Mouse (Mus musculus): Measurements from ENCODE around the gene Baz2b. TPM values are rescaled to one million over a fixed set of nuclear protein-coding genes. Genes with fewer than 3 reads are reported as not detected.

Gene Baz2b
- polyA plus RNA-seq, 1 experiment from 2014 or later = 108 TPM

DNA sequence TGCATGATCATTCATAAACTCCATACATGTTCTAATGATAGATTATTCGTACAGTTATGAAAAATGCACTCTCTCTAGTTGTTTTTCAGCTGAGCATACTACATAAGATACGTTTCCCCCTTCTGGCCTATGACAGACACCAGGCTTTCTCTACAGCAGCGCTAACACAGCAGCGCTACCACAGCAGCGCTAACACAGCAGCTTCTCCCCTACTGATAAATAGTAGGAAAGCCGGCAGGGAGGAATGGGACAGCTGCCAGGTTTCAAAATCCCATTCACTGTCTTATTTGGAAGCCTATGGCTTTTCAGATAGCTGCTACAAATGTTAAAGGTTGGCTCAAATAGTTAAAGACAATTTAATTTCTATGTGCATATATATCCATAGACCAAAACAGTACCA lies 251.1 kb downstream of the Baz2b start:
- Histone ChIP-seq H3K9me3 (ENCODE audit: control insufficient read depth, low read length) (no peaks in the 10 kb centered on the region), H3K4me3 (ENCODE audit: low read depth, low read length) (no peak overlapping the region), H3K4me2 (replicated peaks; ENCODE audit: low read depth, low read length) (no peak overlapping the region), H3K4me1 (replicated peaks; ENCODE audit: control insufficient read depth, insufficient read depth, low read length) (no peaks in the 10 kb centered on the region), H3K27me3 (ENCODE audit: control insufficient read depth, insufficient read depth, low read length) (no peaks in the 10 kb centered on the region), H3K27ac (ENCODE audit: low read depth, low read length) (no peak overlapping the region), H3K36me3 (ENCODE audit: control insufficient read depth, insufficient read depth, low read length) (no peaks in the 10 kb centered on the region), H3K9ac (ENCODE audit: low read depth, low read length) (no peak overlapping the region)
- ATAC-seq (ENCODE audit: low FRiP score) (no peak), DNase-seq (ENCODE audit: low spot score) (no peak)
- 82% methylated on average over 6 of the region's 6 CpGs for WGBS

DNA sequence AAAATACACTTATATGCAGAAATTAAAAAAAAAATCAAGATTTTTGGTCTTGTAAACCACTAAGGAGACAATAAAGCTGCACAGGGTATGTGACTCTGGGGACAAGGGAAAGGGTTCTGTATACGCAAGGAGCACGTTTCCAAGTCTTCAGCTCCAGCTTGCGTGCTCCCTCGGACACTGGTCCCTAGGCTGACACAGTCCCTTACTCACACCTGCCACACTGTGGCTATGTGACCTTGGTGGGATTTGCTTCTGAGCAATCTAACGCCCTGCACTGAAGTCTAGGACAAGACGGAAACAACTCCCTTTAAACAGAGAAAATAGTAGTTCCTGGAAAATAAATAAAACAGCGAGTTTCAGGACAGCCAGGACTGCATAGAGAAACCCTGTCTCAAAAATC lies 253.7 kb downstream of the Baz2b start:
- Histone ChIP-seq H3K27me3 (ENCODE audit: control insufficient read depth, insufficient read depth, low read length) (no peaks in the 10 kb centered on the region), H3K4me3 (ENCODE audit: low read depth, low read length) (no peak overlapping the region), H3K9ac (ENCODE audit: low read depth, low read length) (no peak overlapping the region), H3K4me2 (replicated peaks; ENCODE audit: low read depth, low read length) (no peak overlapping the region), H3K4me1 (replicated peaks; ENCODE audit: control insufficient read depth, insufficient read depth, low read length) (no peaks in the 10 kb centered on the region), H3K27ac (ENCODE audit: low read depth, low read length) (no peak overlapping the region), H3K9me3 (ENCODE audit: control insufficient read depth, low read length) (no peaks in the 10 kb centered on the region), H3K36me3 (ENCODE audit: control insufficient read depth, insufficient read depth, low read length) (no peaks in the 10 kb centered on the region)
- no peak for DNase-seq (ENCODE audit: low spot score)
- no peak for ATAC-seq (ENCODE audit: low FRiP score)
- WGBS = 85% methylated on average over 7 of the region's 7 CpGs

DNA sequence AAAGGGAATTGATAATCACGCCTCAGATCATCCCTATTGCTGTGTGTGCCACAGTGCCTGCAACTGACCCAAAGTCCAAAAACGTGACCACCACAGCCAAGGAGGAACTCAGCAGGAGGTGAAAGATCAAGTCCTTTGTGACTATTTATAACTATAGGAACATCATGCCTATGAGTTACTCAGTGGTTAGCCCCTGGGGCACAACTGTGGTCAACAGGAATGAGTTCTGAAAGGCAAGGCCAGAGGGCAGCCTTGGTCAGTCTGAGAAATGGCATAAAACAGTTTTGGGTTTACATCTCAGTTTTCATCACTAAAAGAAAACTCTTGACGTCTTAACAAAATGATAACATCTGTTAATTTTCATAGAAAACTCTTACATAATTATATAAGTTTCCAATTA lies 254.8 kb downstream of the Baz2b start:
- ATAC-seq (ENCODE audit: low FRiP score) = no peak
- 70% methylated on average over 3 of the region's 3 CpGs for WGBS

DNA sequence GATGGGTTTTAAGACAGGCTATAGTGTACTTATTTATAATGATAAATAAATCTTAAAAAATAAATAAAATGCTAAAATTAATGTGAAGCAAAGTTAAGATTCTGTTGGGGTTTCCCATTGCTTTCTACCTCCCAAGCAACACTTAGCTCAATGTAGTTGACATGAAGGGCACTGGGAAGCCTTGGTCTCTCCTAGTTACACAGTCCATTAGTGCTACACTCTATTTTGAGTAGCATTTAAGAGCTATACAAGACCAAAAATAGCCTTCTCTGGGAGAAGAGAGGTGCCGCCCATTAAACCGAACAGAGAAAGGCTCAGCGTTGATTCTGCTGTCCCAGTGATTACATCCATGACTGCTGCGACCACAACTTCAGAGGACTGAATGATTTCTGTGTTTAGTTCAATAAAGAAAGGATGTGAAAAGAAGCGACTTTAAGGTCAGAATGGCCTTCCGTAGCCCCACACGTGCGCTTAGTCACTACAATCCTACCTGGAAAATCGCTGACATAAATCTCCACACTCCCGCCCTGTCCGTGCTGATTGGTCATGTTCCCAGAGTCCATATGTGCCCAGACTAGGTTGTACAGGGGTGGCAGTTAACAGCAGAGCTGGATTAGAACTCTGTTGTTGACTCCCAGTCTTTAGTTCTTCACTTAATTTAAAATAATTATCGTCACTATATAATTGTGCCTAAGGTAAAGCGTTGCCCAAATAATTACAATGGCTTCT lies 257.2 kb downstream of the Baz2b start:
- no peak overlapping the region for H3K9ac ChIP-seq (ENCODE audit: low read depth, low read length)
- no peak overlapping the region for H3K4me2 ChIP-seq (replicated peaks; ENCODE audit: low read depth, low read length)
- no peaks in the 10 kb centered on the region for H3K27me3 ChIP-seq (ENCODE audit: control insufficient read depth, insufficient read depth, low read length)
- H3K9me3 ChIP-seq (ENCODE audit: control insufficient read depth, low read length) = no peaks in the 10 kb centered on the region
- no peaks in the 10 kb centered on the region for H3K4me1 ChIP-seq (replicated peaks; ENCODE audit: control insufficient read depth, insufficient read depth, low read length)
- DNase-seq (ENCODE audit: low spot score) (no peak), ATAC-seq (ENCODE audit: low FRiP score) (no peak)
- H3K4me3 ChIP-seq (ENCODE audit: low read depth, low read length) = no peak overlapping the region
- H3K27ac ChIP-seq (ENCODE audit: low read depth, low read length) = no peak overlapping the region
- 0 out of 2 replicates have a peak, but pooled peaks cover 2% of the 10 kb centered on the region for H3K36me3 ChIP-seq (ENCODE audit: control insufficient read depth, insufficient read depth, low read length)
- 94% methylated on average over 13 of the region's 13 CpGs for WGBS

More for the DNA sequence above, 254.8 kb downstream of the Baz2b start:
- Histone ChIP-seq H3K4me3 (ENCODE audit: low read depth, low read length) (no peak overlapping the region), H3K4me2 (replicated peaks; ENCODE audit: low read depth, low read length) (no peak overlapping the region), H3K27me3 (ENCODE audit: control insufficient read depth, insufficient read depth, low read length) (no peaks in the 10 kb centered on the region), H3K36me3 (ENCODE audit: control insufficient read depth, insufficient read depth, low read length) (0 out of 2 replicates have a peak, but pooled peaks cover 2% of the 10 kb centered on the region), H3K27ac (ENCODE audit: low read depth, low read length) (no peak overlapping the region), H3K9ac (ENCODE audit: low read depth, low read length) (no peak overlapping the region), H3K9me3 (ENCODE audit: control insufficient read depth, low read length) (no peaks in the 10 kb centered on the region), H3K4me1 (replicated peaks; ENCODE audit: control insufficient read depth, insufficient read depth, low read length) (no peaks in the 10 kb centered on the region)
- DNase-seq (ENCODE audit: low spot score) = no peak

DNA sequence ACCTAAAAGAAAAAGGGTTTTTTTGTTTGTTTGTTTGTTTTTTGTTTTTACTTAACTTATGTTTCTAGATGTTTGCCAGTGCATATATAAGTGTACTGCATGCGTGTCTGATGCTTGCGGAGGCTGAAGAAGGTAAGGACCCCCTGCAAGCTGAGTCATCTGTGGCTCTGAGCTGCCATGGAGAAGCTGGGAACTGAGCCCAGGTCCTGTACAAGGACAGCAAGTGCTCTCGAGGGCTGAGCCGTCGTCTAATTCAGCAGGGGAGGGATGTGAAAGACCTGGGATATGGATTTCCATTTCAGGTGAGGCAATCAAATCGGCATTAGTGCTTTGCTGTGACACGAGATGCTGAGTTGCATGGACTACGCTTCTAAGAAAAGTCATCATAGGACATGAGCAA lies 257.9 kb downstream of the Baz2b start:
- H3K27ac ChIP-seq (ENCODE audit: low read depth, low read length) = no peak overlapping the region
- no peak overlapping the region for H3K4me3 ChIP-seq (ENCODE audit: low read depth, low read length)
- H3K9me3 ChIP-seq (ENCODE audit: control insufficient read depth, low read length) = no peaks in the 10 kb centered on the region
- H3K4me1 ChIP-seq (replicated peaks; ENCODE audit: control insufficient read depth, insufficient read depth, low read length) = no peaks in the 10 kb centered on the region
- H3K36me3 ChIP-seq (ENCODE audit: control insufficient read depth, insufficient read depth, low read length) = 0 out of 2 replicates have a peak, but pooled peaks cover 2% of the 10 kb centered on the region
- no peaks in the 10 kb centered on the region for H3K27me3 ChIP-seq (ENCODE audit: control insufficient read depth, insufficient read depth, low read length)
- H3K4me2 ChIP-seq (replicated peaks; ENCODE audit: low read depth, low read length) = no peak overlapping the region
- no peak for ATAC-seq (ENCODE audit: low FRiP score)
- no peak for DNase-seq (ENCODE audit: low spot score)
- WGBS = 93% methylated on average over 8 of the region's 8 CpGs
- H3K9ac ChIP-seq (ENCODE audit: low read depth, low read length) = no peak overlapping the region

DNA sequence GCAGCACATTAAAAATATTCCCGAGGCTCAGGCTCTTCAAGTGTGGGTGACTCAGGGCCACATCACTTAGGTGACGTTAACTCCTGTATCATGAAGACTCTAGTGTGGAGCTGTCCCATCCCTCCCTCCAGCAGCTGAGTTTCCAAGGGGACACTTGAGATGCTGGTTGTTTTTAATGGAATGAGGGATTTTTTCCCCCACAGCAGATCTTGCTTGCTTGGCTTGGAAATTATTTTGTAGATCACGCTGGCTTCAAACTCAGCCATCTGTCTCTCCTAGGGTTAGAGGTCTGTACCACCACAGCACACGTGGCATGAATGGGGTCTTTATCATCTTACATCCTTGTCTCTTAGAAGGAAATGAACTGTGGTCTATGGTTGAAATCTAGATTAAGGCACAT lies 258.5 kb downstream of the Baz2b start:
- ATAC-seq (ENCODE audit: low FRiP score) (no peak), DNase-seq (ENCODE audit: low spot score) (no peak)
- Histone ChIP-seq H3K4me3 (ENCODE audit: low read depth, low read length) (no peak overlapping the region), H3K9ac (ENCODE audit: low read depth, low read length) (no peak overlapping the region), H3K9me3 (ENCODE audit: control insufficient read depth, low read length) (no peaks in the 10 kb centered on the region), H3K27me3 (ENCODE audit: control insufficient read depth, insufficient read depth, low read length) (no peaks in the 10 kb centered on the region), H3K27ac (ENCODE audit: low read depth, low read length) (no peak overlapping the region), H3K4me1 (replicated peaks; ENCODE audit: control insufficient read depth, insufficient read depth, low read length) (no peaks in the 10 kb centered on the region), H3K4me2 (replicated peaks; ENCODE audit: low read depth, low read length) (no peak overlapping the region), H3K36me3 (ENCODE audit: control insufficient read depth, insufficient read depth, low read length) (0 out of 2 replicates have a peak, but pooled peaks cover 2% of the 10 kb centered on the region)
- 88% methylated on average over 4 of the region's 4 CpGs for WGBS

DNA sequence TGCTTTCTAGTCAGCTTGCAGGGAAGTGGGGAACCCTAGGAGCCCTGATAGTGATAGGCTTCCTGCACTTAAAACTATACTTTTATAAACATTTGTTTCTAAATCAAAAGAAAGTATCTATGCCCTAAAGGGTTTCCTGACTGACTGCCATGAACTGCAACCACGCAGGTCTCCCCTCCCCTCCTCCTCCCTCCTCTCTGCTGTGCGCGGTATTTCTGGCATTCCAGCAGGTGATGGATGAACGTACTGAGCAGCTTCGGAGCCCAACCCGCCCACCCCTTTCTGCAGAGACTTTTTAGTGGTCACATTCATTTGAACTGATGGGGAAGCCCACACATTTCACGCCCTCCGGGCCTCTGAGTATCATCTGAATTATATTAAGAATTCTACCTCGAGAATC lies 273.3 kb downstream of the Baz2b start:
- no peak overlapping the region for H3K4me2 ChIP-seq (replicated peaks; ENCODE audit: low read depth, low read length)
- H3K9me3 ChIP-seq (ENCODE audit: control insufficient read depth, low read length) = no peaks in the 10 kb centered on the region
- no peak for ATAC-seq (ENCODE audit: low FRiP score)
- H3K4me3 ChIP-seq (ENCODE audit: low read depth, low read length) = no peak overlapping the region
- 0 out of 2 replicates have a peak, but pooled peaks cover 3% of the 10 kb centered on the region for H3K36me3 ChIP-seq (ENCODE audit: control insufficient read depth, insufficient read depth, low read length)
- no peaks in the 10 kb centered on the region for H3K27me3 ChIP-seq (ENCODE audit: control insufficient read depth, insufficient read depth, low read length)
- 28% methylated on average over 9 of the region's 9 CpGs for WGBS
- no peaks in the 10 kb centered on the region for H3K4me1 ChIP-seq (replicated peaks; ENCODE audit: control insufficient read depth, insufficient read depth, low read length)
- DNase-seq (ENCODE audit: low spot score) = peak; percentile 21
- no peak overlapping the region for H3K27ac ChIP-seq (ENCODE audit: low read depth, low read length)
- H3K9ac ChIP-seq (ENCODE audit: low read depth, low read length) = no peak overlapping the region

DNA sequence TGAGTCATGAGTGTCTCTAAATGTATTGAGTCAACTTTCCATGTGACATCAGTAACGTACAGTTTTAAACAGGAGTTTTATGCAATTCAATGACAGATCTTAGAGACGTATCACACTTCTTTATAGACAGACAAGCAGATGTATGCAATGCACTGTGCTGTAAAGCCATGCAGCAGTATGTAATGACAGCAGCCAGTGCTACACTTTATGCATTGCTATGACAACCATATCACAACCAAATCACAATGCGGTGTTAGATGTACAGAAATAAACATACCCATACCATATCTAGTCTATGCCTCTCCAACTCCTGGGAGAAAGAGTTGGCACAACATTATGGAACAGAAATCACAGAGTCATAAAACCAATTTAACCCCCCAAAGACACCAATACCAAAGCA lies 276.5 kb downstream of the Baz2b start:
- DNase-seq (ENCODE audit: low spot score) (no peak), ATAC-seq (ENCODE audit: low FRiP score) (no peak)
- Histone ChIP-seq H3K4me2 (replicated peaks; ENCODE audit: low read depth, low read length) (no peak overlapping the region), H3K36me3 (ENCODE audit: control insufficient read depth, insufficient read depth, low read length) (no peaks in the 10 kb centered on the region), H3K9me3 (ENCODE audit: control insufficient read depth, low read length) (no peaks in the 10 kb centered on the region), H3K4me3 (ENCODE audit: low read depth, low read length) (no peak overlapping the region), H3K27ac (ENCODE audit: low read depth, low read length) (no peak overlapping the region), H3K9ac (ENCODE audit: low read depth, low read length) (no peak overlapping the region), H3K4me1 (replicated peaks; ENCODE audit: control insufficient read depth, insufficient read depth, low read length) (no peaks in the 10 kb centered on the region), H3K27me3 (ENCODE audit: control insufficient read depth, insufficient read depth, low read length) (no peaks in the 10 kb centered on the region)
- WGBS = 95% methylated on average over 3 of the region's 3 CpGs

DNA sequence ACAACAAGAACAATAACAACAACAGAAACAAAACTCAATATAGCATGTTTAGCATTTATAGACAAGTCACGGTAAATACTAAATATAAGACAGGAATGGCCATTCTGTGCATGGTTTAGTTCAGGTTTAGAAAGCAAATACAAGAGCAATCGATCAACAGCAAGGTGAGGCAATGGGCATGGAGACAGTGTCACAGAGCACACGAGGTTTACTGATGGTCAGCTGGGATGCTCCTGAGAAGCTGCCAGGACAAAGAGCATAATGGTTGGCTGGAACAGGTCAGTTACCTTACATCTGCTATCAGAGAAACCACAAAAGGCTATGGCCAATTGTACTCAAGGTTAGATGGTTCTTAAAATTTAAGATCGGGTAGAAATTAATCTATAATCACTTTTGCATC lies 277.4 kb downstream of the Baz2b start:
- H3K4me2 ChIP-seq (replicated peaks; ENCODE audit: low read depth, low read length) = no peak overlapping the region
- WGBS = 90% methylated on average over 4 of the region's 4 CpGs
- no peaks in the 10 kb centered on the region for H3K27me3 ChIP-seq (ENCODE audit: control insufficient read depth, insufficient read depth, low read length)
- H3K36me3 ChIP-seq (ENCODE audit: control insufficient read depth, insufficient read depth, low read length) = no peaks in the 10 kb centered on the region
- DNase-seq (ENCODE audit: low spot score) (no peak), ATAC-seq (ENCODE audit: low FRiP score) (no peak)
- H3K4me1 ChIP-seq (replicated peaks; ENCODE audit: control insufficient read depth, insufficient read depth, low read length) = no peaks in the 10 kb centered on the region
- no peak overlapping the region for H3K9ac ChIP-seq (ENCODE audit: low read depth, low read length)
- H3K4me3 ChIP-seq (ENCODE audit: low read depth, low read length) = no peak overlapping the region
- H3K9me3 ChIP-seq (ENCODE audit: control insufficient read depth, low read length) = no peaks in the 10 kb centered on the region
- H3K27ac ChIP-seq (ENCODE audit: low read depth, low read length) = no peak overlapping the region
